Comparison of ENCODE assay signal across 8 mouse cellular contexts in the genomic region with DNA sequence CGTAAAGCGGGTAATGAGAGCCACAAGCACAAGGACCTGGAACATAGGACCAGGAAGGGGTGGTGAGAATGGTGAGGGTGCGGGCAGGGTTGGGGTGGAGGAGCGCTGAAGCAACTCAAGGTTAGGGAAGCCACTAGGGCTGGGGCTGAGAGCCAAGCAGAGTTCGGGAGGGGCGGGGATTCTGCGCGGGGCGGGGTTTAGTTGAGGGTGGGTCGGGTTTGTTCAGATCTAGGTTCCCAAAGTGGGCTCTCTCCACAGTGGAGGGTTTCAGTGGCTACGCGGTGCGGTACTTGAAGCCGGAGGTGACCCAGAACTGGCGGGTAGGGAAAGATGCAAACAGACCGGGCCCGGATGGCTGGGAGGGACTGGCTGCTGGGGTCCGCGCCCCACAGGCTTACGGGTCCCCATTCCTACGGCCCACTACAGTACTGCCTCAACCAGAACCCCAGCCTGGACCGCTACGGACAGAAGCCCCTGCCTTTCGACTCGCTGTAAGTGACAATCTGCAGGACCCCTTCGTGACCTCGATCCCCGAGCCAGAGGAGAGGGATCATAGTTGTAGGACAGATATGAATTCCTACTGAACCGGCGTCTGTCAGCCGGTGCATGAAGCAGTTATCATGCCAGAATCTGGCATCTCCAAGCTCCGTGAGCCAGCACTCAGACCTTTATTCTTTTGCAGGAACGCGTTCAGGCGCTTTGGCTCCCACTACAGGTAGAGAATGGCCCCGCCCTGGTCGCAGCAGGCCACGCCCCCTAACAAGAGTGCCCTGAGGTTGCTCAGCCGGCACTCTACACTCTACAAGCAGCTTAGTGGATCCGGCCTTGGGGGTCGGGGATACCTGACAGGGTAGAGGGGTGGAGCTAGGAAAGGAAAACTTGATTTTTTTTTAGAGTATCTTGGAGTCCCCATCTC. TPM values are rescaled to one million over a fixed set of nuclear protein-coding genes. Genes with fewer than 3 reads are reported as not detected.
DNase-seq lines count a peak whose midpoint lies in the region; ATAC-seq lines count a peak whose summit lies in the region.

No protein-coding gene starts in this region.

- DNase-seq in CD4-positive helper T cell, adult 2 months (ENCODE audit: low read depth, low spot score), result peak; percentile 80
- DNase-seq in adrenal gland, adult 18-20 months (ENCODE audit: low spot score in 2 of 2), result peak; percentile 53 to 58
- peak; percentile 53 for DNase-seq in embryo, embryonic 9.5 days (ENCODE audit: extremely low spot score)
- peak; percentile 36 to 58 for DNase-seq in heart, postnatal 14 days
- DNase-seq in kidney, postnatal 4 days, result peak; percentile 86 to 90
- DNase-seq in right cerebral cortex, postnatal 4 days, result peak; percentile 40

- intact Hi-C loops in heart, postnatal 14 days (cut with DNase I), result no loop called here

- ATAC-seq in megakaryocyte-erythroid progenitor cell, adult 5-6 weeks (replicated peaks; ENCODE audit: low FRiP score, low TSS enrichment, poor library complexity, severe bottlenecking), result peak; percentile 86
- ATAC-seq in erythroid progenitor cell, adult 5-6 weeks (replicated peaks; ENCODE audit: low FRiP score, poor library complexity, severe bottlenecking), result no peak

RNA-seq across cellular contexts. Expression of a gene that starts 10.1 kb away (rescaled TPM):
- 1 to 10 TPM in 1 of 2 experiments, under 1 TPM in 1; 0.64 to 1.3 TPM for total RNA-seq in adrenal gland, adult 18-20 months (2021)
- under 1 TPM in 1 of 2 experiments, not detected in 1; 0.37 TPM for total RNA-seq in heart, postnatal 14 days (2021)
- total RNA-seq in megakaryocyte-erythroid progenitor cell, adult 5-6 weeks (2014; fragmentation: Nextera tagmentation), result not detected in 2 replicates
- not detected in 2 replicates for total RNA-seq in megakaryocyte-erythroid progenitor cell, adult 5-6 weeks (2017)
- not detected in 2 replicates for total RNA-seq in erythroid progenitor cell, adult 5-6 weeks (2015; ENCODE audit: low replicate concordance)
- total RNA-seq in erythroid progenitor cell, adult 5-6 weeks (2017; ENCODE audit: low replicate concordance), result not detected in 2 replicates

RNA-seq across cellular contexts. Expression of a gene that starts 11.3 kb away (rescaled TPM):
- 10 to 100 TPM in 1 of 2 experiments, 1 to 10 TPM in 1; 9.4 to 11.0 TPM for total RNA-seq in adrenal gland, adult 18-20 months (2021)
- total RNA-seq in heart, postnatal 14 days (2021), result 10 to 100 TPM; 11.6 to 11.9 TPM
- total RNA-seq in megakaryocyte-erythroid progenitor cell, adult 5-6 weeks (2014; fragmentation: Nextera tagmentation), result 1.7 and 4.3 TPM in 2 replicates
- total RNA-seq in megakaryocyte-erythroid progenitor cell, adult 5-6 weeks (2017), result 1.0 and 1.8 TPM in 2 replicates
- total RNA-seq in erythroid progenitor cell, adult 5-6 weeks (2015; ENCODE audit: low replicate concordance), result 0.36 and 0.42 TPM in 2 replicates
- total RNA-seq in erythroid progenitor cell, adult 5-6 weeks (2017; ENCODE audit: low replicate concordance), result 0.39 and 0.61 TPM in 2 replicates

RNA-seq across cellular contexts. Expression of a gene that starts 11.6 kb away (rescaled TPM):
- total RNA-seq in adrenal gland, adult 18-20 months (2021), result 10 to 100 TPM; 11.6 to 11.9 TPM
- 10 to 100 TPM; 18.6 TPM for total RNA-seq in heart, postnatal 14 days (2021)
- total RNA-seq in megakaryocyte-erythroid progenitor cell, adult 5-6 weeks (2014; fragmentation: Nextera tagmentation), result 12.3 and 16.9 TPM in 2 replicates
- total RNA-seq in megakaryocyte-erythroid progenitor cell, adult 5-6 weeks (2017), result 5.1 and 9.4 TPM in 2 replicates
- total RNA-seq in erythroid progenitor cell, adult 5-6 weeks (2015; ENCODE audit: low replicate concordance), result 5.4 and 13.0 TPM in 2 replicates
- total RNA-seq in erythroid progenitor cell, adult 5-6 weeks (2017; ENCODE audit: low replicate concordance), result 2.3 TPM in 1 of 2 replicates, not detected in the other

RNA-seq across cellular contexts. Expression of a gene that starts 14.1 kb away (rescaled TPM):
- under 1 TPM; 0.20 to 0.22 TPM for total RNA-seq in adrenal gland, adult 18-20 months (2021)
- 1 to 10 TPM; 1.3 to 1.7 TPM for total RNA-seq in heart, postnatal 14 days (2021)
- total RNA-seq in megakaryocyte-erythroid progenitor cell, adult 5-6 weeks (2014; fragmentation: Nextera tagmentation), result 0.47 and 0.72 TPM in 2 replicates
- 0.19 and 11.8 TPM in 2 replicates for total RNA-seq in megakaryocyte-erythroid progenitor cell, adult 5-6 weeks (2017)
- not detected in 2 replicates for total RNA-seq in erythroid progenitor cell, adult 5-6 weeks (2015; ENCODE audit: low replicate concordance)
- not detected in 2 replicates for total RNA-seq in erythroid progenitor cell, adult 5-6 weeks (2017; ENCODE audit: low replicate concordance)

RNA-seq across cellular contexts. Expression of a gene that starts 31.6 kb away (rescaled TPM):
- 1 to 10 TPM; 5.6 to 8.9 TPM for total RNA-seq in adrenal gland, adult 18-20 months (2021)
- total RNA-seq in heart, postnatal 14 days (2021), result 10 to 100 TPM; 90.2 to 99.0 TPM
- 0.20 TPM in 1 of 2 replicates, not detected in the other for total RNA-seq in megakaryocyte-erythroid progenitor cell, adult 5-6 weeks (2014; fragmentation: Nextera tagmentation)
- total RNA-seq in megakaryocyte-erythroid progenitor cell, adult 5-6 weeks (2017), result 0.11 and 0.28 TPM in 2 replicates
- not detected in 2 replicates for total RNA-seq in erythroid progenitor cell, adult 5-6 weeks (2015; ENCODE audit: low replicate concordance)
- total RNA-seq in erythroid progenitor cell, adult 5-6 weeks (2017; ENCODE audit: low replicate concordance), result not detected in 2 replicates
